Mouse (Mus musculus) neural tube, embryonic 14.5 days (tissue): ENCODE measurements around the gene Cobl. TPM values are rescaled to one million over a fixed set of nuclear protein-coding genes. Genes with fewer than 3 reads are reported as not detected.

ENCODE experiments used
- ATAC-seq: fragments of 200-750 bp; cut with Nextera tagmentation; 2 replicates; pipeline ENCODE4 v1.8.0; 2017; ENCODE audit warnings: low read depth, mild to moderate bottlenecking, moderate TSS enrichment, moderate library complexity
- H3K27ac ChIP-seq: fragments of 300-500 bp; sonication (generic); 2 replicates; pipeline ENCODE4 v1.5.1; 2014; ENCODE audit warnings: low read depth, mild to moderate bottlenecking, control low read depth, low read length, moderate library complexity, mixed read lengths
- H3K27me3 ChIP-seq: fragments of 300-500 bp; sonication (generic); 2 replicates; pipeline ENCODE4 v1.6.1; 2014; ENCODE audit warnings: low read length; ENCODE audit not compliant: control insufficient read depth, insufficient read depth
- H3K36me3 ChIP-seq: fragments of 300-500 bp; sonication (generic); 2 replicates; pipeline ENCODE4 v1.6.1; 2014; ENCODE audit warnings: low read length, mixed read lengths; ENCODE audit not compliant: control insufficient read depth, insufficient read depth
- H3K4me1 ChIP-seq: fragments of 300-500 bp; sonication (generic); 2 replicates; pipeline ENCODE4 v1.6.1; 2014; ENCODE audit warnings: low read length; ENCODE audit not compliant: control insufficient read depth, insufficient read depth
- H3K4me2 ChIP-seq: fragments of 300-500 bp; sonication (generic); 2 replicates; pipeline ENCODE4 v1.6.1; 2014; ENCODE audit warnings: mild to moderate bottlenecking, low read depth, low read length, control low read depth
- H3K4me3 ChIP-seq: fragments of 300-500 bp; sonication (generic); 2 replicates; pipeline ENCODE4 v1.5.1; 2014; ENCODE audit warnings: low read depth, low read length, control low read depth, mixed read lengths
- H3K9ac ChIP-seq: fragments of 300-500 bp; sonication (generic); replicated peaks from 2 replicates; pipeline ENCODE4 v1.6.1; 2014; ENCODE audit warnings: low read depth, mild to moderate bottlenecking, control low read depth, low read length, mixed read lengths
- H3K9me3 ChIP-seq: fragments of 300-500 bp; sonication (generic); 2 replicates; pipeline ENCODE4 v1.6.1; 2016; ENCODE audit warnings: low read length; ENCODE audit not compliant: control insufficient read depth
- WGBS: fragments of 180-500 bp; shearing (Covaris S2); extraction: QIAGEN DNeasy Blood & Tissue Kit; methylation state at CpG from one replicate; pipeline ENCODE4 v1.1.7; 2014; 5-methylcytosine and 5-hydroxymethylcytosine counted together
- polyA plus RNA-seq: library from polyadenylated mRNA; unstranded; fragments of >200 nt; fragmentation: Nextera tagmentation; extraction: Ambion mirVana; gene quantifications from 2 replicates; pipeline ENCODE4 v1.2.1, GENCODE M21; 2014

The Cobl gene
- polyA plus RNA-seq, 1 experiment from 2014 or later: 16.3 TPM

DNA sequence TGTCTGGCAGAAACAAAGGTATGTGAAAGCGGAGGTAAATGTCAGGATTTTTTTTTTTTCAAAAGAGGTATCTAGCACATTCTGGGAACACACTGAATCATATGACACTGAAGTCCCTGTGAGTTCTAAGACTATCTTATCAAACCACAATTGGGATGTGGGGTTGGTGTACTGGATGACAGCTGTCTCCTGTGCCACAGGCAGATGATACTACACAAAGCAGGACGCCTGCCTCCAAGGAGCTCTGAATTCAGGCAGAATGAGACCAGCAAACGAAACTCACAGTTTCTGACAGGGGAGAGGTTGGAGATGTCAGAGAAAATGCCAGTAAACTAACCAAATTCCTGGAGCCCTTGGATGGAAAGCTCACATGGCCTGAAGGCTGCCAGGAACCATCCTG is 5.9 kb downstream of the Cobl start:
- 80% methylated on average over 3 of the region's 3 CpGs for WGBS
- Histone ChIP-seq H3K4me1 (no peaks in the 10 kb centered on the region), H3K4me3 (no peak overlapping the region), H3K27me3 (no peaks in the 10 kb centered on the region), H3K9ac (no peak overlapping the region), H3K9me3 (no peaks in the 10 kb centered on the region), H3K4me2 (no peak overlapping the region), H3K27ac (no peak overlapping the region), H3K36me3 (no peaks in the 10 kb centered on the region)
- no peak for ATAC-seq

DNA sequence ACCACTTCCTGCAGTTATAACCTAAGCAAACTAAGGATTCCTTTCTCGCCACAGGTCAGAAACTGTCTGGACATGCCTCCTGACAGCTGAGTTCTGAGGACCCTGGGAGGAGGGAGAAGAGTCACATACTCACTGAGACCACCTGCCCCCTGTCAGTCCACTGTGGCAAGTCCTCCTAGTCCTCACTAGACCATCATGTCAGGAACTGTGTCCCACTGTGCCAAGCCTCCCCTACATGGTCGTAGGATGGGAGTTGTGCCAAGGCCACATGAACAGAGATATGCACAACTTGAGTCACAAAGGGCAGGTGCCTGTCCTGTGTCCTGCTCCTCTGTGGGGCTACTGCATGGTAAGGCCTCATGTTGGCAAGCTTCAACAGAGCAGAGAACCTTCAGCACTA is 6.4 kb downstream of the Cobl start:
- whole genome bisulfite sequencing: 92% methylated on average over 2 of the region's 2 CpGs
- H3K27me3 ChIP-seq: no peaks in the 10 kb centered on the region
- no peaks in the 10 kb centered on the region for H3K4me1 ChIP-seq
- no peak overlapping the region for H3K4me3 ChIP-seq
- no peak overlapping the region for H3K9ac ChIP-seq
- H3K27ac ChIP-seq: no peak overlapping the region
- ATAC-seq: no peak
- H3K9me3 ChIP-seq: no peaks in the 10 kb centered on the region
- no peaks in the 10 kb centered on the region for H3K36me3 ChIP-seq
- no peak overlapping the region for H3K4me2 ChIP-seq

DNA sequence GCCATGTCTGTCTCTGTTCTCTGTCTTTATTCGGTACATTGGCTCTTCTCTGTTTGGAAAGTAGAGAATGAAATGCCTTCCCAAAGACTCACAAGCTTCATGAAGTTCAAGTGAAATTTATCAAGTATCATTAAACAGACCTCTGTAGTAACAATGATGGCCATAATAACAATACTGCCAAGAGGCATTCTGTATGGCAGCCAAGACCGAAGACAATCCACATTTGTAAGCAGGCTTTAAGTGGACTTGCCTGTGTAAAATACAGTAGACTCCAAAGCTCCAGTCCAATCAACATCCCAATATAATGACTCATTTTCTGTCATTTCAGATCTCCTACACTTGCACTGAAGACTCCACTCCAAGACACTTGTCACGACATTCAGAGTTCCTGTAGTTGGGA is 16.7 kb downstream of the Cobl start:
- Histone ChIP-seq H3K4me2 (no peak overlapping the region), H3K4me3 (no peak overlapping the region), H3K27me3 (no peaks in the 10 kb centered on the region), H3K4me1 (no peaks in the 10 kb centered on the region), H3K27ac (no peak overlapping the region), H3K9ac (no peak overlapping the region), H3K9me3 (no peaks in the 10 kb centered on the region), H3K36me3 (no peaks in the 10 kb centered on the region)
- no peak for ATAC-seq
- WGBS: 89% methylated on average over 3 of the region's 3 CpGs

DNA sequence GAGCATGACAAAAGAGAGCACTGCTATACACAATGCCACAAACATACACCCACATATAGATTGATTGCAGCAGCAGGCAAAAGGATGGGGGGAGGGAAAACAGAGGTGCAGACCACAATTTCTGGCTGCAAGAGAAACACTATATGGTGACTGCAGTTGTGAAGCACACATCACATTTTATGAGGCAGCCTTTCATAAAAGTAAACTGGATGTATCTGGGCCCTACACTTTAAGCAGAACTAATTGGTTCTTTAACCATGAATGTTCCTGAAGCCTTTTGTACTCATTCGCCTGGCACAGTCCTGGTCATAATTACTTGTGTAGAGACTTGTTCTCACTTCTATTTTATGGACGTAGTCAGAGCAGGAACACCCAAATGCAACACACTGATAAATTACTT is 19.5 kb downstream of the Cobl start:
- no peaks in the 10 kb centered on the region for H3K9me3 ChIP-seq
- no peaks in the 10 kb centered on the region for H3K36me3 ChIP-seq
- H3K4me1 ChIP-seq: no peaks in the 10 kb centered on the region
- no peak overlapping the region for H3K27ac ChIP-seq
- H3K9ac ChIP-seq: no peak overlapping the region
- no peak overlapping the region for H3K4me2 ChIP-seq
- ATAC-seq: no peak
- H3K27me3 ChIP-seq: no peaks in the 10 kb centered on the region
- H3K4me3 ChIP-seq: no peak overlapping the region
- 33% methylated on average over 2 of the region's 2 CpGs for WGBS

DNA sequence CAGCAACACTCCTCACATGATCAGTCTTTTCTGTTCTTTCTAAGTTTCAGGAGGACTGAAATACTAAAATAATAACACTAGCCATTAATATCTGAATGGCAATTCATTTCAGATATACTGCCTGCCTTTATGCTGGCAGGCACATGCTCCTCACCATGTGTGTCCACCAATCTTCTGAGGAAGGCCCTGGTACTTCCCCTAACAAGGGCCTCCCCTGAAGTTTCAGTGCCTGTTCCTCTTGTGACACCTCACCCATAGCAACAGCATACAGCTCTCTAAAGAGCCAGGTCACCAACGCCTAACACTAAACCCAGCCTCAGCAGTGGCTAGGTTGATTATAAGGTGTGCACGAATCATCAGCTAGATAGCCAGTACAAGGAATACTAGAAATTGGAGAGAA is 20.5 kb downstream of the Cobl start:
- H3K27me3 ChIP-seq: no peaks in the 10 kb centered on the region
- WGBS: 84% methylated on average over 2 of the region's 2 CpGs
- H3K9ac ChIP-seq: no peak overlapping the region
- H3K9me3 ChIP-seq: no peaks in the 10 kb centered on the region
- no peak overlapping the region for H3K4me3 ChIP-seq
- H3K4me2 ChIP-seq: no peak overlapping the region
- no peaks in the 10 kb centered on the region for H3K36me3 ChIP-seq
- H3K27ac ChIP-seq: no peak overlapping the region
- ATAC-seq: no peak
- H3K4me1 ChIP-seq: no peaks in the 10 kb centered on the region

DNA sequence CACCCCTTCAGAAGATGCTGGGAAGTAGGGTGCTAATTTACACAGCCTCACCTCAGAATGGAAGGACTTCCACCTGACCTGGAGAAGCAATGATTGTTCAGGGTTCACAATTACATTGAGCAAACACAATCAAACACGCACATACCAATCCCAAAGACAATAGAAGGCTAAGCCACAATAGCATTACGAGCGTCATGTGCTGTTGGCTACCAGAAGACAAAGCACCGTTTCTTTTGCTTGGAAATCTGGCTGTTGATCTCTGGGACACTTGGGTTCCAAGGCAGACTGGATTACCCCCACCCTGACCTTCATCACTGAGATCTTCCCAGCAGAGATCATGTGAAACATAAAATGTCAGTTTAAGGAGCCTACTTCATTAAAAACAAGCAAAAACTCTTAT is 21.1 kb downstream of the Cobl start:
- H3K36me3 ChIP-seq: no peaks in the 10 kb centered on the region
- H3K4me3 ChIP-seq: no peak overlapping the region
- H3K9ac ChIP-seq: no peak overlapping the region
- no peak overlapping the region for H3K27ac ChIP-seq
- no peaks in the 10 kb centered on the region for H3K9me3 ChIP-seq
- 33% methylated on average over 4 of the region's 4 CpGs for WGBS
- no peaks in the 10 kb centered on the region for H3K27me3 ChIP-seq
- H3K4me2 ChIP-seq: no peak overlapping the region
- no peak for ATAC-seq
- H3K4me1 ChIP-seq: no peaks in the 10 kb centered on the region

DNA sequence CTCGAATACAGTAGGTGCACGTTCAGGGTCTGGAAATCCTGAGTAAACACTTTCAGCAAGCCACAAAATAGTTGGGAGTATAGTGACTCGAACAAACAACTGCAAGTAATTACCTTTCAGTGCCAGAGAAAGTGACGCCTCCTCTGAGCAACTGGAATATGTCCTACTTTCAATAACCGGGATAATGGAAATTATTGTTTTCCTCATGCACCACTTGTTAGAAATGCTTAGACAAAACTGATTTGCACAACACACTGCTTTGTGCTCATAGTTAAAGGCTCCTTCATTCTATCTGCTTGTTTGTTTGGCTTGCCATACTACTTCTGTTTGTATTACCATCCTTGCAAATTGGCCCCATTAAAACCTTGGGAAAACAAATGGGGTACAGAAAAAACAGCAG is 21.6 kb downstream of the Cobl start:
- ATAC-seq: no peak
- WGBS: 76% methylated on average over 5 of the region's 5 CpGs
- H3K4me2 ChIP-seq: no peak overlapping the region
- H3K4me3 ChIP-seq: no peak overlapping the region
- no peaks in the 10 kb centered on the region for H3K4me1 ChIP-seq
- H3K27me3 ChIP-seq: no peaks in the 10 kb centered on the region
- no peak overlapping the region for H3K9ac ChIP-seq
- no peak overlapping the region for H3K27ac ChIP-seq
- H3K36me3 ChIP-seq: no peaks in the 10 kb centered on the region
- H3K9me3 ChIP-seq: no peaks in the 10 kb centered on the region

DNA sequence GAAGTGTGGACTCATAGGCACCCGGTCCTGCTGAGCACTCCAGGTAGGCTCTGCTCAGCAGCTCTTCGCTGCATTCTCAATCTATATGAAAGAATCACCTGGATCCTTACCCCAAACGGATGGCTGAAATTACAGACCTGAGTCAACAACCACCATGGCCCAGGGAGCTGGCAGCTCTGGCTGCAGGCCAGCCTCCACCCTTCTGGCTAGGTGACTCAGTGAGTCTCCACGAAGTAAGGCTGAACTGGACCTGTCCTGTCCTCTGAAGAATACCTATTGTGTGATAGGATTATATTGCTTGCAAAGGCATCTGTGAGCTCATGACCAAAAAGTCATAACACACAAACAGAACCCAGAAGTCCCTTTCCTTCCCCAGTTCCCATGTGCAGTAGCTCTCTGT is 22.5 kb downstream of the Cobl start:
- Histone ChIP-seq H3K27ac (no peak overlapping the region), H3K4me1 (no peaks in the 10 kb centered on the region), H3K27me3 (no peaks in the 10 kb centered on the region), H3K9me3 (no peaks in the 10 kb centered on the region), H3K4me2 (no peak overlapping the region), H3K4me3 (no peak overlapping the region), H3K36me3 (no peaks in the 10 kb centered on the region), H3K9ac (no peak overlapping the region)
- no peak for ATAC-seq
- 88% methylated on average over 4 of the region's 4 CpGs for WGBS

DNA sequence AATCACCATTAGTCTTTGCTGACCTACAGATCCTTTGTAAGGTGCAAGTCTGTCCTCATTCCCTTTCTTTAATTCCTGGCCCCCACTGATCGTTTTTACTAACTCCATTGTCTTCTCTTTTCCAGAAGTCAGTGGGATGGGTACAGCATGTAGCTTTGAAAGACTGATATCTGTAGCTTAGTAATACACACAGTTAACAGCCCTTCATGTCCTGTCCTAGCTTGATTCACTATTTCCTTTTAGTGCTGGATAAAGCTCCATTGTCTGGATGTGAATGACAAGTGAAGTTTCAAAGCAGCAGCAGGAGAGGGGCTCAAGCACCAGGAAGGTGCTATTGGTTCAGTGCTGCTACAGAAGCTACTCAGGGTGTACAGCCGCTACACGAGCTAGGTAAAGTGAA is 28.9 kb downstream of the Cobl start:
- 23% methylated on average over 3 of the region's 3 CpGs for WGBS

DNA sequence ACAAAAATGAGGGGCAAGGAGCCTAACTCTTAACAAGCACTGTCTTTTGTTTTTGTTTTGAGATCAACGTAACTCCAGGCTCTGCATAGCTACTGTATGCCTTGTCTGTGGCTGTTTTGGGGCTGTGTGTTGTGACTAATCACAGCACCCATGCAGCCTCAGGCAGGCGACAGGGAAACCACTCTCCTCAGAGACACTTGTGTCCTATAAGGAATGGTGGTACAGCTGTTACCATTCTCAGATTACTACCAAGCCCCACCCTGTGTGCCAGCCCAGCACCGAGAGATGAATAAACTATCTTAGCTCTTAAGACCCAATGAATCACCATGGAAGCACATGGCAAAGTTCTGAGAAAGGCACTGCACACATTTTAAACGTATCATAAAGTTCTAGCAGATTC is 29.7 kb downstream of the Cobl start:
- peak; percentile 59; the same call in 1 of the 2 replicates for ATAC-seq
- H3K4me2 ChIP-seq: no peak overlapping the region
- H3K27me3 ChIP-seq: no peaks in the 10 kb centered on the region
- no peaks in the 10 kb centered on the region for H3K36me3 ChIP-seq
- H3K4me1 ChIP-seq: peaks cover 4% of the 10 kb centered on the region; the same call in 1 of the 2 replicates
- H3K27ac ChIP-seq: no peak overlapping the region
- WGBS: 41% methylated on average over 4 of the region's 4 CpGs
- H3K9ac ChIP-seq: no peak overlapping the region
- H3K4me3 ChIP-seq: no peak overlapping the region
- no peaks in the 10 kb centered on the region for H3K9me3 ChIP-seq

More for the DNA sequence above, 28.9 kb downstream of the Cobl start:
- Histone ChIP-seq H3K4me2 (no peak overlapping the region), H3K4me1 (peaks cover 4% of the 10 kb centered on the region; the same call in 1 of the 2 replicates), H3K9me3 (no peaks in the 10 kb centered on the region), H3K27ac (no peak overlapping the region), H3K9ac (no peak overlapping the region), H3K4me3 (no peak overlapping the region), H3K27me3 (no peaks in the 10 kb centered on the region), H3K36me3 (no peaks in the 10 kb centered on the region)
- ATAC-seq: no peak; the same call in 1 of the 2 replicates
